Mouse (Mus musculus) limb, embryonic 14.5 days (tissue): ENCODE measurements around the gene Rabggta. TPM values are rescaled to one million over a fixed set of nuclear protein-coding genes. Genes with fewer than 3 reads are reported as not detected.

Source experiments
- ATAC-seq: fragments of 200-750 bp; cut with Nextera tagmentation; 2 replicates; pipeline ENCODE4 v1.8.0; 2017; ENCODE audit warnings: low read depth, moderate number of reproducible peaks, moderate TSS enrichment; ENCODE audit not compliant: low FRiP score
- DNase-seq: peaks from one replicate; pipeline ENCODE4 v3.0.0-alpha.2; 2015; ENCODE audit warnings: low spot score
- H3K27ac ChIP-seq: fragments of 300-500 bp; sonication (generic); replicated peaks from 2 replicates; pipeline ENCODE4 v1.5.1; 2014; ENCODE audit warnings: low read depth, mild to moderate bottlenecking, low read length, moderate library complexity, mixed read lengths
- H3K27me3 ChIP-seq: fragments of 300-500 bp; sonication (generic); 2 replicates; pipeline ENCODE4 v1.6.1; 2014; ENCODE audit warnings: low read length, mixed read lengths; ENCODE audit not compliant: control insufficient read depth, insufficient read depth
- H3K36me3 ChIP-seq: fragments of 300-500 bp; sonication (generic); 2 replicates; pipeline ENCODE4 v1.6.1; 2014; ENCODE audit warnings: mild to moderate bottlenecking, low read length, moderate library complexity, mixed read lengths; ENCODE audit not compliant: control insufficient read depth, insufficient read depth
- H3K4me1 ChIP-seq: fragments of 300-500 bp; sonication (generic); 2 replicates; pipeline ENCODE4 v1.6.1; 2014; ENCODE audit warnings: antibody characterized with exemption, low read length, mixed read lengths; ENCODE audit not compliant: control insufficient read depth, insufficient read depth
- H3K4me2 ChIP-seq: fragments of 300-500 bp; sonication (generic); replicated peaks from 2 replicates; pipeline ENCODE4 v1.6.1; 2014; ENCODE audit warnings: low read depth, mild to moderate bottlenecking, low read length, moderate library complexity; ENCODE audit not compliant: severe bottlenecking
- H3K4me3 ChIP-seq: fragments of 300-500 bp; sonication (generic); replicated peaks from 2 replicates; pipeline ENCODE4 v1.5.1; 2014; ENCODE audit warnings: low read length
- H3K9ac ChIP-seq: fragments of 300-500 bp; sonication (generic); 2 replicates; pipeline ENCODE4 v1.6.1; 2014; ENCODE audit warnings: mild to moderate bottlenecking, low read depth, low read length, moderate library complexity; ENCODE audit not compliant: severe bottlenecking
- H3K9me3 ChIP-seq: fragments of 300-500 bp; sonication (generic); 2 replicates; pipeline ENCODE4 v1.6.1; 2016; ENCODE audit warnings: low read length; ENCODE audit not compliant: control insufficient read depth
- POLR2A ChIP-seq: fragments of 200-500 bp; IDR thresholded peaks from 2 replicates; pipeline ENCODE4 v1.8.0; 2012; ENCODE audit warnings: inconsistent platforms, mild to moderate bottlenecking, moderate library complexity, borderline replicate concordance; ENCODE audit not compliant: insufficient read depth, insufficient read length; ENCODE audit errors: extremely low read depth
- WGBS: fragments of 180-500 bp; shearing (Covaris S2); extraction: QIAGEN DNeasy Blood & Tissue Kit; methylation state at CpG from one replicate; pipeline ENCODE4 v1.1.7; 2014; 5-methylcytosine and 5-hydroxymethylcytosine counted together
- polyA plus RNA-seq, 2 experiments: library from polyadenylated mRNA; depleted of rRNA in 1 of 2; stranded (reverse) in 1 of 2; unstranded in 1 of 2; fragments of >200 nt; fragmentation: Nextera tagmentation in 1 of 2; extraction: Ambion mirVana in 1 of 2; gene quantifications; 2 replicates each; pipeline versions ENCODE4 v1.2.1 to v1.2.3; 2012 to 2014

Rabggta gene
- polyA plus RNA-seq, 2 experiments, result 20.4 to 41.7 TPM

DNA sequence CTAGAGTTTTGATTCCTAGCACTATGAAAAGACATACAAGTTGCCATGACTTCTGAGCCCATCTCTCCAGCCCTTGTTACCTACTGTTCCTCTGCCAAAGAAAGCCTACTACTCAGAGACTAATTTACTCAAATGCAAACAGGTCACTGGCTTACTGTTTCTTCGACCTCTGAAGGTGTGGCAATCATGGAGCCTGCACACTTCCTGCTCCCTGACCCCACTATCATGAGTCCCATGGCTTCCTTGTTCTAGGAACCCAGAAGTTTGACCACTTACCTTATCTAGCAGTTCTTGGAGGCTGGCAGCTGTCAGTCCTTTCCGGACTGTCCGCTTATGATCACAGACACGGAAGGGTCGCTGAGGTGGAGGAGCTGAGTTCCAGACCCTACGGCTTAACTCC is 35.5 kb upstream of the Rabggta start:
- DNase-seq, result no peak
- 80% methylated on average over 6 of the region's 6 CpGs for WGBS
- no peak overlapping the region for H3K4me3 ChIP-seq
- H3K9me3 ChIP-seq, result no peaks in the 10 kb centered on the region
- no peak overlapping the region for H3K27ac ChIP-seq
- H3K27me3 ChIP-seq, result 0 out of 2 replicates have a peak, but pooled peaks cover 8% of the 10 kb centered on the region
- peaks cover 6% of the 10 kb centered on the region for H3K4me1 ChIP-seq
- peaks cover 37% of the 10 kb centered on the region for H3K36me3 ChIP-seq
- no peak overlapping the region for H3K9ac ChIP-seq
- no peak for TF ChIP-seq POLR2A
- ATAC-seq, result no peak
- no peak overlapping the region for H3K4me2 ChIP-seq

DNA sequence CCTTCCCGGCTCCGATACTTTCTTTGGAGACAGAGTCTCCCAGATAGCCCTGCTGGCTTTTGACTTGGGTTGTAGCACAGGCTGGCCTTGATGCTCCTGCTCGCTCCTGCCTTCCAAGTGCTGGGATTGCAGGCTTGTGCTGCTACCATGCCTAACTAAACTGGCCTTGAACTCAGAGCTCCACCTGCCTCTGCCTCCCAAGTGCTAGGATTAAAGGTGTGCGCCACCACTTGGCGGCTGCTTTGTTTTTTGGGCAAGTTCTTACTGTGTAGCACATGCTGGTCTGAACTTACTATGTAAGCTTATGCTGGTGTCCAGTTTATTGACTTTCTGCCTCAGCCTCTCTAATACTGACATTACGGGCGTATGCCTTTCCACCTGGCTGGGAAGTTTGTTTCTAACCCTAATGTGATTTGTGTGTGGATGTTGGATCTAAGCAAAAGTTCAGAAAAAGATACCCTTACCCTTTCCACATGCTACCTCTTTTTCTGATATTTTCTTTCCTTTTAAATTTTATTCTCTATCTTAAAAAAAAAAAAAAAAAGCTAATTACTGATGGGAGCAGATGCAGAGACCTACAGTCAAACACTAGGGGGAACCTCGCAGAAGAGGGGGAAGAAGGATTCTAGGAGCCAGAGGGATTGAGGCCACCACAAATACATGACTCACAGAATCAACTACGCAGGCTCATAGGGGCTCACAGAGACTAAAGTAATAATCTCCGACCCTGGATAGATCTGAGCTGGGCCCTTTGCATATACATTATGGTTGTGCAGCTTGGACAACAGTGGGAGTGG is 25.2 kb upstream of the Rabggta start:
- 89% methylated on average over 10 of the region's 10 CpGs for WGBS
- ATAC-seq (no peak), DNase-seq (no peak)
- Histone ChIP-seq H3K27ac (no peak overlapping the region), H3K36me3 (peaks cover 38% of the 10 kb centered on the region), H3K27me3 (no peaks in the 10 kb centered on the region), H3K4me1 (peaks cover 23% of the 10 kb centered on the region), H3K4me2 (peak overlapping the region; percentile 69; the same call in 1 of the 2 replicates), H3K4me3 (no peak overlapping the region), H3K9me3 (no peaks in the 10 kb centered on the region), H3K9ac (peak overlapping the region; percentile 80; the same call in 1 of the 2 replicates)
- TF ChIP-seq POLR2A, result no peak

DNA sequence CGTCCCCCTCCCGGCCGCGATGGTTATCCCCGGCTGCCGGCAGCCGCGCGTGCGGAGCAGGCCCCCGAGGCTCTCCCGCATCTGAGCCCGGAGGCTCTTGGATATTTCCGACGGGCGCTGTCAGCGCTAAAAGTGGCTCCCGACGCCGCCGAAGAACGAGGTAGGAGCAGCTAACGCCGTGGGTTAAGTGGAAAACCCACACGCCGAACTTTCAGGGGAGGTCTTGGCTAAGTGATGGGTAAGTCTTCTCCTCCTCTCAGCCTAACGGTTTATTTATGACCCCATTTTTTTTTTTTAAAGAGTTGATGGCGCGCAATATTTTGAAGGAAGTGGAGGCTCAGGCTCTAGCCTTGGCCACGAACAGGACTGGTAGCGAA is 23.8 kb upstream of the Rabggta start:
- H3K4me3 ChIP-seq, result peak overlapping the region; percentile 89

DNA sequence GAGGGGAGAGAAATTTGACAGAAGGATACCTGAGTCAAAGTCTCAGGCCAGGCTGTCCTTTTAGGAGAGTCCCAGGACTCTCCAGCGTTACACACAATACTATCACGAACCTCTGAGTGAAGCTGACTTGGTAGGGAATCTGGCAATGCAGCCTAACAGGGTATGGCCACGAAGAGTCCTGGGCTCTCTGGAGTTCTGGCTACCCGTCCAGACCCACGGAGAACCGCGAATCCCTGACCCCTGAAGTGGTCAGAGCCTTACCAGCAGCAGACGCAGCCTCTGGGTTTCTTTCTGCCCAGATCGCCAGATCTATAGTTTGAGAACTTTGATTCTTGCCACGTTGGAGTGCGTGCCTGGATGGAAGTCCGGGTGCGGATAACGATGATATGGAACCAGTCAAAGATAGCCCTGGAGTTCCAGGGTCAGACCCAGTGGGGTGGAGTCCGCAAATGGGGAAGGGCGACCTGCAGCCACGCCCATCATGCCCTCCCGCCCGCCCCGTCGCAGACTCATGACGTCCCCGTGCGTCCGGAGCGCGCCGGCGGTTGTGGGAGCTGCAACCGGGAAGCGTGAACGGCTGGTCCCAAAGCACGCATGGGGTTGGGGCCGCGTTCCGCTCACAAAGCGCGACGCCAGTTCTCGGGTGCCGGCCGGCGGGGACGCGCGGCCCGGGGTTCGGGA is 23.3 kb upstream of the Rabggta start, which contains the start of the genes Dhrs1 and Nop9:
Gene Dhrs1 (minus strand): TSS at position 511 of the 681 bp plus-strand sequence.
Gene Nop9 (plus strand): TSS at position 514 of the 681 bp plus-strand sequence.
- peak within 1 kb of the TSS; percentile 69 for H3K4me2 ChIP-seq
- WGBS, result under 1% methylated on average over 42 of the region's 48 CpGs
- no peaks in the 10 kb centered on the region for H3K27me3 ChIP-seq
- H3K9me3 ChIP-seq, result no peaks in the 10 kb centered on the region
- peak; percentile 38; the same call in 1 of the 2 replicates for TF ChIP-seq POLR2A
- ATAC-seq, result peak; percentile 88
- H3K4me1 ChIP-seq, result peaks cover 23% of the 10 kb centered on the region
- DNase-seq, result peak; percentile 79
- H3K9ac ChIP-seq, result peak within 1 kb of the TSS; percentile 80
- H3K27ac ChIP-seq, result 0 out of 2 replicates have a peak within 1 kb of the TSS, but pooled peaks have one; percentile 8
- peak within 1 kb of the TSS; percentile 89 for H3K4me3 ChIP-seq
- H3K36me3 ChIP-seq, result peaks cover 35% of the 10 kb centered on the region

More for the DNA sequence above, 23.8 kb upstream of the Rabggta start:
- Histone ChIP-seq H3K9me3 (no peaks in the 10 kb centered on the region), H3K27me3 (no peaks in the 10 kb centered on the region), H3K36me3 (peaks cover 35% of the 10 kb centered on the region), H3K9ac (peak overlapping the region; percentile 80), H3K27ac (0 out of 2 replicates have a peak overlapping the region, but pooled peaks have one; percentile 8), H3K4me1 (peaks cover 23% of the 10 kb centered on the region), H3K4me2 (peak overlapping the region; percentile 69)
- WGBS, result under 1% methylated on average over 31 of the region's 31 CpGs
- DNase-seq, result no peak
- TF ChIP-seq POLR2A, result no peak
- no peak for ATAC-seq

DNA sequence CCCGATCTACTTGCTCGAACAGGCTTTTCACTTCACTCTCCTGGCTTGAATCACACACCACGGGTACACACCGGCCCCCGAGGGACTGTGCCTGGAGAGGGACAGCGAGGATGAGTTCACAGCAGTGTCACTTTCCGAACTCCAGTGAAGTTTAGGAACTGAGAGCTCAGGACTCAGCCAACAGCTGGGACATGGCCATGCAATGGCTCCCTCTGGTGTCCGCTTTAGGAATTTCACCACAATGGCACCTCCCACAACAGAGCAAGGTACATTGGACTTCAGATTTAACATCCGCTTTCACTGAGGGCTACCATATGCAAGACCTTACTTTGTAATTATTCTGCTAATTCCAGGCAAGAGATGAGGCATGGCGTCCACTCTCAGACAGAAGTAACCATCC is 21.6 kb upstream of the Rabggta start:
- ATAC-seq (peak; percentile 77), DNase-seq (peak; percentile 74)
- no peaks in the 10 kb centered on the region for H3K9me3 ChIP-seq
- no peaks in the 10 kb centered on the region for H3K27me3 ChIP-seq
- TF ChIP-seq POLR2A, result no peak
- WGBS, result 18% methylated on average over 10 of the region's 10 CpGs
- H3K4me3 ChIP-seq, result no peak overlapping the region
- H3K9ac ChIP-seq, result no peak overlapping the region
- peaks cover 34% of the 10 kb centered on the region for H3K36me3 ChIP-seq
- peaks cover 23% of the 10 kb centered on the region for H3K4me1 ChIP-seq
- H3K4me2 ChIP-seq, result peak overlapping the region; percentile 22
- H3K27ac ChIP-seq, result no peak overlapping the region
